Mouse (Mus musculus) spleen, postnatal 10 days (tissue): ENCODE measurements at regions not wholly inside any gene's neighbourhood (a gene's known extent, or its start where the extent isn't known, plus 50 kb on each side); places are given as distances from the start of the nearest gene placed in this dataset.

Experiments
- DNase-seq, 2 experiments: peaks; one replicate each; pipeline ENCODE4 v3.0.0; 2021 to 2022; ENCODE audit warnings: low spot score in 2 of 2

GRCm38 (mm10) chr16:78490245-78490644 is 86.3 kb downstream of the D16Ertd472e start:
- peak; percentile 12 to 62 for DNase-seq

DNA sequence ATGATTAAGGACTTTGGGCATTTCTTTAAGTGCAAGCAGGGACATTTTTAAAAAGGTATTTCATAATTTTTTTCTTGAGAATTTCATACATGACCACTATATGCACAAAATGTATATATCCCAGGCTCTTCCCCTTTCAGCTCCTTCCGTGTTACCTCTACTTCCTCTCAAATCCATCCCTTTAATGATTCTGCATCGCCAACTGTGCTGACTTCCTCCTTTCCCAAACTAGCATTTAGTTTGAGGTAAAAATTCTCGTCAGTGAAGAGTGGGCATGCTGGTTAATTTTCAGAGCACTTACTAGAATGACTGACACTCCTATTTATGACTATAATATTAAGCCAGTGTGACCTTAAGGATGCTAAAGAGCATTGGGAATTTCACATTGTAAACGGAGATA is 86.9 kb downstream of the D16Ertd472e start:
- no peak for DNase-seq

- DNase-seq, result no peak
These were observed 90.0 kb downstream of the D16Ertd472e start for GRCm38 (mm10) chr16:78486531-78486930.

- no peak for DNase-seq
These were observed 92.2 kb downstream of the D16Ertd472e start for GRCm38 (mm10) chr16:78484319-78484718.

GRCm38 (mm10) chr16:78481571-78481970 is 94.9 kb downstream of the D16Ertd472e start:
- no peak for DNase-seq

DNA sequence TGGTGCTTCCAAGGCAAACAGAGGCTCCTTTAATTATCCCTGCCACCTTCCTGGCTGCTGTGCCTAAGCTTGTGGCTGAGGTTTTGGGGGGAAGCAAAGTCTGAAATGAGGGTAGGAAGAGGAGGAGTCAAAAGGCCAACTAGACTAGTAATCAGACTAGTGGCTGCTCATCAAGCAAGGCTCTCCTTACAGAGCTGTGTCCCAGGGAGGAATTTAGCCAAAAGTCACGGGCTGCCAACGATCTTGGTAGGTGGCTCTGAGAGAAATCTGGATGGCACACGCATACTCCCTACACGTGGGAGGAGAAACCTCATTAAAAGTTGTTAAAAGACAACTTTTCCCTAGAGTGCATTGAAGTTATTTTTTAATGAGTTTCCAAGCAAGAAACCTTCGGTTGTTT is 95.4 kb downstream of the D16Ertd472e start:
- DNase-seq, result no peak

DNA sequence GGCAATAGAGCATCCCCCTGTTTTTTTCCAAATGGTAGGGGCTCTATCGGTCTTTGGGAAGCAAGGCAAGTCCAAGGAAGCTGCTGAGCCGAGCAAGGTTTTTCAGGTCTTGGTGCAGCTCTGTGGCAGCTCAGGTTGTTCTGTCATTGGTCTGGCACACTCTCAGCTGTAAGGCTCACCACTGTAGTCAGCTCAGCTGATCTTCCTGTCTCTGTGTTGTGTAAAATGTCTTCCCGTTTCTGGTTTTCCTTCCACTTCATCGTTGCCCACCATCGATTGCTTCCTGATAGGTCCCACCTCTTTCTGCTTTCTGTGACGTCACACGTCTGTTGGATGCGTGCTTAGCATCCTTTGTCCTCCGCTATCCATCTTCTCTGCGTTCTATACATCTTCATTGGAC is 96.2 kb downstream of the D16Ertd472e start:
- no peak for DNase-seq

- no peak for DNase-seq
These were observed 96.5 kb upstream of the Btg3 start for GRCm38 (mm10) chr16:78473456-78473855.

DNA sequence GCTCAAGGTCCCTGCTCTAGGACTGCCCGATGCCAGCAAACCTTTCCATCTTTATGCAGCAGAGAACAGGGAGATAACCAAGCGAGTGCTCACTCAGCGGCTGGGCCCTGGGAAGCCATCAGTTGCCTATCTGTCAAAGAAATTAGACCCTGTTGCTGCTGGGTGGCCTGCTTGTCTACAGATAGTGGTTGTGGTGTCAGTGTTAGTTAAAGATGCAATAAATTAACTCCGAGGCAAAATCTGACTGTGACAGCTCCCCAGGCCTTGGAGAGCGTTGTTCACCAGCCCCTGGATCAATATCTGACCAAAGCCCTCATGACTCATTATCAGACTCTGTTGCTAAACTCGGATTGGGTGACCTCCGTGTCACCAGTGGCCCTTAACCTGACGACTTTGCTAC is 83.0 kb upstream of the Btg3 start:
- no peak for DNase-seq

DNA sequence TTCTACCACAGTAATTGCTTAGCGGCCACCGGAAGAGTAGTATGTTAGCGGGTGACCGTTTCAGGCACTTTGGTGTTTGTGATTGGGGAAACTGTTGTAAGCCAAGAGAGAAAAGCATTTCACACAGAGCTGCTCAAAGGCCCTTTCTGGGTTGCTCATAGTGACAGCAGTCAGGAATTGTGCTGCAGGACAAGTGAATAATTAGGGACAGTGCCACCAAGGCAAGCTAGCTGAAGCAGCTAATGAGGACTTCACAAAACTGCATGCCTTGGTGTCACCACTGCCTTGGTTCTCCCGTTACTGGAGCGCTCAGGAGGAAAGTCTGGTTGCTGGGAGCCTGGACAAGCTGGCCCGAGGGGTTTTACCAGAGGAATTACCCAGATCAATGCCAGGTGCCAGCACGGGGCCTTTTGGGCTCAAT is 80.7 kb upstream of the Btg3 start:
- no peak for DNase-seq

- no peak for DNase-seq
These were observed 79.4 kb upstream of the Btg3 start for GRCm38 (mm10) chr16:78456345-78456744.

GRCm38 (mm10) chr16:78454509-78454908 is 77.5 kb upstream of the Btg3 start:
- no peak for DNase-seq

- DNase-seq, result peak in 1 of 2 experiments; percentile 40
These were observed 75.3 kb upstream of the Btg3 start for GRCm38 (mm10) chr16:78452303-78452702.

GRCm38 (mm10) chr16:78451750-78452149 is 74.8 kb upstream of the Btg3 start:
- DNase-seq, result no peak

GRCm38 (mm10) chr16:78451251-78451650 is 74.3 kb upstream of the Btg3 start:
- no peak for DNase-seq

- DNase-seq, result no peak
These were observed 72.2 kb upstream of the Btg3 start for GRCm38 (mm10) chr16:78449231-78449630.

- DNase-seq, result no peak
These were observed 66.3 kb upstream of the Btg3 start for GRCm38 (mm10) chr16:78443262-78443661.

DNA sequence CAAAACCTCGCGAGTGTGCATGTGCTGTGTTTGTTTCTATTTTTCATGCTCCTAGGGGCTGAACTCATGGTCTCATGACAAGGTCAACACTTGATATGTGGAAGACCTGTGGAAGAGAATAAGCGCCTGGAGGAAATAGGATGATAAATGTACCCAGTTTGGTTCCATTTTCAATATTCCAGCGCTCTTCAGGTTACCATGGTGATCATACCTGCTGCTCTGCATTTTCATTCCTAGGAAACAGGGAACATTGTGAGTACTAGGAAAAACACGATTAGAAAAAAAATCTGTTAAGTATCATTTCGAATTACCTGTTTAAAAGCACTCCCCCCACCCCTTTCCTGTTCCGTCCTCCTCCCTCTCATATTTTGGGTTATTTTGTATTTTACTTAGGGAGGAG is 65.8 kb upstream of the Btg3 start:
- no peak for DNase-seq

- no peak for DNase-seq
These were observed 65.0 kb upstream of the Btg3 start for GRCm38 (mm10) chr16:78441961-78442360.

- no peak for DNase-seq
These were observed 58.7 kb upstream of the Btg3 start for GRCm38 (mm10) chr16:78435707-78436106.

- DNase-seq, result no peak
These were observed 50.6 kb upstream of the Btg3 start for GRCm38 (mm10) chr16:78427470-78428041.
